Mouse (Mus musculus) testis, adult 2 months (tissue): ENCODE measurements around the gene Tbc1d16. TPM values are rescaled to one million over a fixed set of nuclear protein-coding genes. Genes with fewer than 3 reads are reported as not detected.

Experiments
- H3K27ac ChIP-seq: fragments of 200-500 bp; 2 replicates; pipeline ENCODE4 v1.5.1; 2012; ENCODE audit warnings: low read depth, low read length; ENCODE audit not compliant: control insufficient read depth, insufficient read depth
- H3K27me3 ChIP-seq: fragments of 200-500 bp; 2 replicates; pipeline ENCODE4 v1.6.1; 2012; ENCODE audit warnings: mild to moderate bottlenecking, low read length, moderate library complexity; ENCODE audit not compliant: control insufficient read depth, insufficient read depth
- H3K36me3 ChIP-seq: fragments of 200-500 bp; 2 replicates; pipeline ENCODE4 v1.6.1; 2012; ENCODE audit warnings: mild to moderate bottlenecking, low read length; ENCODE audit not compliant: control insufficient read depth, insufficient read depth
- H3K4me1 ChIP-seq: fragments of 200-500 bp; 2 replicates; pipeline ENCODE4 v1.6.1; 2012; ENCODE audit warnings: low read length; ENCODE audit not compliant: control insufficient read depth, insufficient read depth
- H3K4me3 ChIP-seq: fragments of 200-500 bp; 2 replicates; pipeline ENCODE4 v1.5.1; 2012; ENCODE audit warnings: low read depth, mild to moderate bottlenecking, low read length, moderate library complexity, mixed read lengths; ENCODE audit not compliant: control insufficient read depth
- CTCF ChIP-seq: fragments of 200-500 bp; IDR thresholded peaks from 2 replicates; pipeline ENCODE4 v1.5.1; 2012; ENCODE audit warnings: low read depth, mild to moderate bottlenecking, inconsistent platforms, low read length, moderate library complexity; ENCODE audit not compliant: control insufficient read depth, insufficient read depth, insufficient replicate concordance
- POLR2A ChIP-seq: fragments of 200-500 bp; IDR thresholded peaks from 2 replicates; pipeline ENCODE4 v1.6.1; 2012; ENCODE audit warnings: low read depth, mild to moderate bottlenecking, inconsistent platforms, low read length, moderate library complexity; ENCODE audit not compliant: control insufficient read depth
- polyA plus RNA-seq: library from polyadenylated mRNA; depleted of rRNA; stranded (reverse); fragments of >200 nt; gene quantifications from 2 replicates; pipeline ENCODE4 v1.2.3, GENCODE M21; 2012

Gene Tbc1d16
- polyA plus RNA-seq, 1 experiment, result 1.1 TPM

GRCm38 (mm10) chr11:119234770-119235169 lies 6.5 kb upstream of the Tbc1d16 start:
- no peak overlapping the region for H3K27ac ChIP-seq
- H3K4me3 ChIP-seq, result no peak overlapping the region
- no peaks in the 10 kb centered on the region for H3K27me3 ChIP-seq
- H3K36me3 ChIP-seq, result no peaks in the 10 kb centered on the region; the same call in none of the 2 replicates
- peaks cover 9% of the 10 kb centered on the region for H3K4me1 ChIP-seq
- no peak for TF ChIP-seq POLR2A
- TF ChIP-seq CTCF, result no peak

GRCm38 (mm10) chr11:119228846-119229626 lies 737 bp upstream of the Tbc1d16 start:
- Histone ChIP-seq H3K27me3 (no peaks in the 10 kb centered on the region), H3K36me3 (no peaks in the 10 kb centered on the region), H3K4me3 (peak overlapping the region; percentile 89), H3K4me1 (peaks cover 13% of the 10 kb centered on the region), H3K27ac (peak overlapping the region; percentile 56; the same call in 1 of the 2 replicates)
- TF ChIP-seq CTCF (no peak), POLR2A (peak; percentile 66; the same call in 1 of the 2 replicates)

GRCm38 (mm10) chr11:119227591-119227990 lies 708 bp downstream of the Tbc1d16 start:
- no peak for TF ChIP-seq CTCF
- no peak for TF ChIP-seq POLR2A
- peak overlapping the region; percentile 89 for H3K4me3 ChIP-seq
- H3K4me1 ChIP-seq, result peaks cover 13% of the 10 kb centered on the region
- H3K36me3 ChIP-seq, result no peaks in the 10 kb centered on the region
- no peak overlapping the region for H3K27ac ChIP-seq
- H3K27me3 ChIP-seq, result no peaks in the 10 kb centered on the region

GRCm38 (mm10) chr11:119225634-119226033 lies 2.7 kb downstream of the Tbc1d16 start:
- TF ChIP-seq POLR2A (no peak), CTCF (no peak)
- Histone ChIP-seq H3K27ac (no peak overlapping the region), H3K4me1 (peaks cover 13% of the 10 kb centered on the region), H3K4me3 (no peak overlapping the region), H3K27me3 (no peaks in the 10 kb centered on the region), H3K36me3 (no peaks in the 10 kb centered on the region)

- Histone ChIP-seq H3K27ac (no peak overlapping the region), H3K36me3 (no peaks in the 10 kb centered on the region), H3K4me1 (peaks cover 13% of the 10 kb centered on the region), H3K27me3 (no peaks in the 10 kb centered on the region), H3K4me3 (no peak overlapping the region)
- no peak for TF ChIP-seq POLR2A
- no peak for TF ChIP-seq CTCF
Measured at GRCm38 (mm10) chr11:119224926-119225325, 3.4 kb downstream of the Tbc1d16 start.

- Histone ChIP-seq H3K4me3 (no peak overlapping the region), H3K36me3 (no peaks in the 10 kb centered on the region), H3K27ac (no peak overlapping the region), H3K4me1 (peaks cover 11% of the 10 kb centered on the region), H3K27me3 (no peaks in the 10 kb centered on the region)
- no peak for TF ChIP-seq POLR2A
- TF ChIP-seq CTCF, result no peak
Measured at GRCm38 (mm10) chr11:119223124-119223890, 5.0 kb downstream of the Tbc1d16 start.

GRCm38 (mm10) chr11:119221812-119222510 lies 6.3 kb downstream of the Tbc1d16 start:
- Histone ChIP-seq H3K36me3 (no peaks in the 10 kb centered on the region), H3K27me3 (no peaks in the 10 kb centered on the region), H3K27ac (no peak overlapping the region), H3K4me1 (peaks cover 5% of the 10 kb centered on the region), H3K4me3 (no peak overlapping the region)
- TF ChIP-seq POLR2A (no peak), CTCF (no peak)
